Mouse (Mus musculus) heart, adult 2 months (tissue): ENCODE measurements around the gene Usp39.

Experiments used
- CTCF ChIP-seq: fragments of 200-600 bp; IDR thresholded peaks from 2 replicates; pipeline ENCODE4 v1.8.1; 2022; ENCODE audit warnings: antibody characterized with exemption, mild to moderate bottlenecking, moderate library complexity
- POLR2A ChIP-seq: fragments of 200-500 bp; IDR thresholded peaks from 2 replicates; pipeline ENCODE4 v1.6.1; 2011; ENCODE audit warnings: mild to moderate bottlenecking, low read depth, low read length, control low read depth; ENCODE audit not compliant: insufficient read depth

DNA sequence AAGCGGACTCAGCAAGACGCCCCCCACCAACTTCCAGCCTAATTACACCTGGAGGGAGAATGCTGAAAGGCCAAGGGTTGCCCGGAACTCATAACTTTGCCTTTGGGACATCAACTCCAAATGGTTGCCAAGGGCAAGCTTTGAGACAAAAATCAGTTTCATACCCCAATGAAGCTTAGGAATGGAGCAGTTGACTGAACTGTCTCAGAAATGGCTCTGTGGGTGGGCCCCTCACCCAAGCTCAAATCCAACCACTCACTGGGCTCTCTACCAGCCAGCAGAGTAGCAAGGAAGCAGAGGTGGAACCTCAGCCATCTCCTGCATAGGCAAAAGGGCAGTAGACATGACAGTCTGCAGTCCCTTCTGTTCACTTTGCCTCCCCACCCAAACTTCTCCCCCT is 42.8 kb upstream of the Usp39 start:
- TF ChIP-seq POLR2A = no peak
- TF ChIP-seq CTCF = no peak
